Mouse (Mus musculus) ES-Bruce4 (cell line): ENCODE data around the gene Gm12258.

Experiments used
- CTCF ChIP-seq: IDR thresholded peaks from one replicate; pipeline ENCODE4 v1.8.1; 2011; ENCODE audit warnings: low read depth, low read length
- EP300 ChIP-seq: IDR thresholded peaks from 2 replicates; pipeline ENCODE4 v1.6.1; 2011; ENCODE audit warnings: low read depth, low read length; ENCODE audit not compliant: insufficient read depth

- TF ChIP-seq EP300: no peak
- no peak for TF ChIP-seq CTCF
These were observed 678 bp downstream of the Gm12258 start for GRCm38 (mm10) chr11:58847636-58848035.
